Mouse (Mus musculus): Measurements from ENCODE around the gene Apol11a.
"Not testable (repeated sequence)": the region's sequence is repeated elsewhere in the genome, so short reads cannot be mapped to it uniquely, and the experiment has no call there.

Gene Apol11a

DNA sequence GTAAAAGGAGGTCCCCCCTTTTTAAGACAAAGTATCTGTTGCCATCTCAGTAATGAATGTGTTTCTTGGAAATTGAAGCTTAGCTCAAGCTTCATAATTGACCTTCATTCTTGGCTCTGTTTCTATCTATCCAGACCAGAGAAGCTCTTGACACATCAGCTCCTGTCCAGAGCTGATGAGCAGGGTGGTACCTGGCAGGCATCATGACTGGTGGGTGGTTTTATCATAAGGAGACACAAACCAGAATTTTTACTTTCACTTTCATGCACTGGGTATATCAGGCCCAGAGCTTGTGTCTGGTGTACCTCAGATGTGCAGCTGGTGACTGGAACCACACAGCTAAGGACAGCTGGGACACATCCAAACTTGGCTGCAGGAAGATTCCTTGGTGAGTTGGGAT is at the start of gene Apol11a:
Apol11a (plus strand) TSS at position 306 of the 400 bp plus-strand sequence.
- DNase-seq: not testable (repeated sequence)

DNA sequence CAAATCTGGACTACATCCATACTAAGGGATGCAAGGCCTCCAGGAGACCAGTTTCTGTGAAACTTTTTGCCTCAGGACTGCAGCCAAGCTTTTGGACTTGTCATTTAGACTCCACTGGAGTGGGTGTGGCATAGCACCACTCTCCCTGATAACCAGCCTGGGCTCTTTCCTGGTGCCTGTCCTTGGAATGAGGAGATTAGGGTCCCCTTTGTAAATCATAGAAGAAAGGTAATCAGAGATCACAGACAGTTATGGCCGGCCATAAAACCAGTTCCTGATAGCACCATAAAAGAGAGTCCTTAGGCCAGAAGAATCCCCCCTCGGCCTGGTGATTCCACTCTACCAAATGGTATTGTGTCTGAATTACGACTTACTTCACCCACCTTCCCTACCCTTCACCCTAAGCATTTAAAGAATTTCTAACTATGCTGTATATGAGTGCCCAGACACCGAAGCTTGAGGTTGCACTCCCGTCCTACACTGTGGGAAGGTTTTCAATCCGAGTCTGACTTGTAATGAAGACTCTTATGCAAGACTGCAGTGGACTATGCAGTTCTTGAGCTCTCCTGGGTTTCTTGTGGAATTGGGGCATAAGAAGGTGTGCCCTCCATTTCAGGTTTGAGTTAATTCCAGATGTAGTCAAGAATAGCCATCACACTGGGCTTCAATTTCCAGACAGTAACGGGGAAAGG is 33.2 kb upstream of the Apol11a start:
- peak; percentile 18 for DNase-seq

- DNase-seq: peak; percentile 76
Measured at GRCm38 (mm10) chr15:77476693-77477092, 31.4 kb upstream of the Apol11a start, which contains the start of gene Apol10a. Gene Apol10a, plus strand, starts transcription at chr15:77477047.

DNA sequence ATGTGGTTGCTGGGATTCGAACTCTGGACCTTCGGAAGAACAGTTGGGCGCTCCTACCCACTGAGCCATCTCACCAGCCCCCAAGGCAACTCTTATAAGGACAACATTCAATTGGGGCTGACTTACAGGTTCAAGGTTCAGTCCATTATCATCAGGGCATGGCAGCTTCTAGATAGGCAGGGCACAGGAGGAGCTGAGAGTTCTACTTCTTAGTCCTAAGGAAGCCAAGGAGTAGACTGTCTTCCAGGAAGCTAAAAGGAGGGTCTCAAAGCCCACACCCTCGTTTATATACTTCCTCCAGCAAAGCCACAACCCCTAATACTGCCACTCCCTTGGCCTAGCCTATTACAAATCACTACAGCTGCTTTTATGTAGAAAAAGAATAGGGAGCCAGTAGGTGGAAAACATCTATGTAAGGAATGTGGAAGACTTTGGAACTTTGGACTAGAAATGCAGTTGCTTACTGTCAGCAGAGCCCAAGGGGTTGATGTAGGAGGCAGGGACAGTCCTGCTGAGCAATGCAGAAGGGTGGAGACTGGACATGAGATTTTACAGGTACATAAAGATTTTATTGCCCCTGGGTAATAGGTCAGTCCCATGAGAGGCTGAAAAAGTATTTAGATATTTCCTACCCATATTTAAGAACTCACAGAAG is 25.8 kb upstream of the Apol11a start:
- DNase-seq: peak; percentile 27

DNA sequence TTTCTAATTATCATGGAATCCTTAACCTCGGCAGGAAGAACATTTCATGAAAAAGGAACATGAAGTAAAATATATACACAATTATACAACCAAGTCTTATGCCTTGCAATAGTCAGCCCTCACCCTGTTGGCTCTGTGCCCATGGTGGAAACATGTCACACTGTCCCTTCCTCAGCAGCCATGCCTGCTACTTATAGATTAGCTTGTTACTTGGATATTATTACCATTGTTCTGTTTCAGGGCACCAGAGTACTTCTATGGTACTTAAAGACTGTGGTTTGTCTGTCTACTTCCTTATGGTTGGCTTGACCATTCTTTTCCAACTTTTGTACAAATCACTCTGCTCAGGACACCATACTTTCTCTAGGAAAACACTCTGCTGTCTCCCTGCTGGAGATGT is 14.9 kb upstream of the Apol11a start:
- DNase-seq: not testable (repeated sequence)

DNA sequence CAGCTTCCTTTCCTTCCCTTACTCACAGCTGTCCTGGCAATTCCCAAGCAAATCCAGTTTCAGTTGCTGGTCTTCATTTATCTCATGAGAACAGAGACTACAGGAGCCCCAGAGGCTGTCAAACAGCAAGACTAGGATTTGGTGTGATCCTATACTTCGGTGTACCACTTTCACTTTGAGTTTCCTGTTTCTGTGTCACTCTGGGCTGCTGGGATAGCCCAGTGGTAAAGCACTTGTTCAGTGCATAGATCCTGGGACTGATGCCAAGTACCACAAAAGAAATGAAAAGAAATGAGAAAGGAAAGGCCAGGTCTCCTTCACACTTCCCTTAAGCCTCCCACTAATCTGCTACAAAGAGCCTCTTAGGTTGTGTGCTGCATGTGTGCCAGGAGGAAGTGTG is 13.4 kb upstream of the Apol11a start:
- DNase-seq: peak; percentile 15

DNA sequence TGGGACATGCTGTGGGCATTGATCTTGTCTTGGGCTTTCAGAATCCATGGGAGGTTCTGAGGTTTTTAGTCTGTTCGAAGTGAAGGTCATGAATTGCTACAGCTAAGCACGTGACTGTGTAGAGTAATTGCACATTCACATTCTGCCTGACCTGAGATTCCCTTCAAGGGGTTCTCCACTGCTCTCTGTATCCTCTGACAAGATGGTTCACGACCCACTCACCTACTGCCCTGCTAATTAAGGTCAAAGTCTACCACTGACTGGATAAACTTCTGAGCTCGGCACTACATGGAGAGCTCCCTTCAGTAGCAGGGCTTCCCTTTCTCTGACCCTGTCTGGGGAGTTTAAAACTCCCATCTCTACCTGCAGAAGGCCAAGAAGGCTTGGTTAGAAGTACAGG is 12.5 kb downstream of the Apol11a start:
- peak; percentile 52 for DNase-seq

- DNase-seq: peak; percentile 91
Measured at GRCm38 (mm10) chr15:77523186-77523843, 15.2 kb downstream of the Apol11a start.

DNA sequence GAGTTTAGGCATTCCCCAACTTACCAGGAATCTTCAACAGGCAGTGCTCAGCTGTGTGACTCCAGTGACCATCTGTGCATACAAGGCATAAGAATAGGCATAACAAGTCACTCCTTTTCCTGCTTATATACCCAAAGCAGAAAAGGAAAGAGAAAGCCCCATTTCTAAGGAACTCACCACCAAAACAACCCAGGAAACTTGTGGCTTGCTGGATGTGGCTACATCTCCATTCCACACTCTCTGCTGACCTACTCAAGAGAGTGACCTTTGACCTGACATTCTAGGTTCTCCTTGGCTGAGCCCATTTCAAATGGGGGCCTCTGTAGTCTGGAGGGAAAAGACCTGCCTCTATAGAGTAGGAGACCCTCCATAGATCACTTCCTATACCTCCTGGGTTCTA is 25.1 kb downstream of the Apol11a start, which contains the start of gene Apol7c:
Apol7c (minus strand) TSS at position 101 of the 400 bp plus-strand sequence.
- DNase-seq: no peak

GRCm38 (mm10) chr15:77539221-77539620 is 31.1 kb downstream of the Apol11a start:
- not testable (repeated sequence) for DNase-seq

DNA sequence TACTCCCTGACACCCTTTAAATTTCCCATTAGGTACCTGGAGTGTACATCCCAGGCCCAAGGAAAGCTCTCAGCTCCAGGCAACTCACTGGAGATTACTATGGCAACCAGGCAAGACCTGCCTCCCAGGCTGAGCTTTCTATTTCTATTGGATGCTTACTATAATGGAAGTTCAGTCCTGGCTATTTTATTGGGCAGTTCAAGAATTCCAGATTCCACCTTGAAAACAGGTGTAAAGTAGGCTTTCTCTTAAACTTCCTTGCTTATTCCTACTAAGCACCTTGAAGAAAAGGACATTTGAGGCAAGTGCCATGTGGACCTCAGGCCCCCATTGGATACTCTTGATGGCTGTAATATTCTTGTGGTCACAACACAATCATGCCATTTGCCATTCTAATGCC is 53.7 kb downstream of the Apol11a start, which contains the start of gene 1700025B11Rik:
1700025B11Rik (minus strand) TSS at position 101 of the 400 bp plus-strand sequence.
- DNase-seq: no peak

GRCm38 (mm10) chr15:77563219-77563618 is 55.1 kb downstream of the Apol11a start:
- peak; percentile 36 for DNase-seq
